Mouse (Mus musculus) intestine, postnatal 0 days (tissue): ENCODE results near the gene Ampd3. TPM values are rescaled to one million over a fixed set of nuclear protein-coding genes. Genes with fewer than 3 reads are reported as not detected.

Source experiments
- ATAC-seq: fragments of 200-750 bp; cut with Nextera tagmentation; 2 replicates; pipeline ENCODE4 v1.8.0; 2017; ENCODE audit warnings: mild to moderate bottlenecking, moderate TSS enrichment, moderate library complexity
- H3K27ac ChIP-seq: fragments of 300-500 bp; sonication (generic); 2 replicates; pipeline ENCODE4 v1.5.1; 2014; ENCODE audit warnings: mild to moderate bottlenecking, low read depth, low read length, moderate library complexity
- H3K27me3 ChIP-seq: fragments of 300-500 bp; sonication (generic); replicated peaks from 2 replicates; pipeline ENCODE4 v1.6.1; 2014; ENCODE audit warnings: low read length, mixed read lengths; ENCODE audit not compliant: control insufficient read depth, insufficient read depth
- H3K36me3 ChIP-seq: fragments of 300-500 bp; sonication (generic); 2 replicates; pipeline ENCODE4 v1.6.1; 2014; ENCODE audit warnings: mild to moderate bottlenecking, moderate library complexity; ENCODE audit not compliant: control insufficient read depth, insufficient read depth
- H3K4me1 ChIP-seq: fragments of 300-500 bp; sonication (generic); replicated peaks from 2 replicates; pipeline ENCODE4 v1.6.1; 2014; ENCODE audit warnings: antibody characterized with exemption, low read length, mixed read lengths; ENCODE audit not compliant: control insufficient read depth, insufficient read depth
- H3K4me2 ChIP-seq: fragments of 300-500 bp; sonication (generic); replicated peaks from 2 replicates; pipeline ENCODE4 v1.6.1; 2014; ENCODE audit warnings: low read depth, mild to moderate bottlenecking, moderate library complexity
- H3K4me3 ChIP-seq: fragments of 300-500 bp; sonication (generic); 2 replicates; pipeline ENCODE4 v1.5.1; 2014; ENCODE audit warnings: low read depth, low read length
- H3K9ac ChIP-seq: fragments of 300-500 bp; sonication (generic); 2 replicates; pipeline ENCODE4 v1.6.1; 2014; ENCODE audit warnings: mild to moderate bottlenecking, low read depth, low read length
- H3K9me3 ChIP-seq: fragments of 300-500 bp; sonication (generic); 2 replicates; pipeline ENCODE4 v1.6.1; 2016; ENCODE audit warnings: mixed run types; ENCODE audit not compliant: control insufficient read depth
- CTCF ChIP-seq: sonication (generic); IDR thresholded peaks from 2 replicates; pipeline ENCODE4 v1.5.1; 2016; ENCODE audit warnings: low read depth, mild to moderate bottlenecking, control low read depth, antibody characterized with exemption, moderate library complexity
- WGBS: fragments of 180-500 bp; shearing (Covaris S2); extraction: QIAGEN DNeasy Blood & Tissue Kit; methylation state at CpG from one replicate; pipeline ENCODE4 v1.1.7; 2014; 5-methylcytosine and 5-hydroxymethylcytosine counted together
- polyA plus RNA-seq: library from polyadenylated mRNA; unstranded; fragments of >200 nt; fragmentation: Nextera tagmentation; extraction: Ambion mirVana; gene quantifications from 2 replicates; pipeline ENCODE4 v1.2.1, GENCODE M21; 2015

Gene Ampd3
- polyA plus RNA-seq, 1 experiment from 2014 or later = 7.4 TPM

GRCm38 (mm10) chr7:110821068-110821467 is 53.1 kb downstream of the Ampd3 start:
- WGBS = 40% methylated on average over 5 of the region's 5 CpGs
- peak; percentile 60; the same call in 1 of the 2 replicates for ATAC-seq
- Histone ChIP-seq H3K4me1 (no peaks in the 10 kb centered on the region), H3K4me2 (no peak overlapping the region), H3K36me3 (peaks cover 44% of the 10 kb centered on the region), H3K27me3 (no peaks in the 10 kb centered on the region), H3K9ac (no peak overlapping the region), H3K9me3 (no peaks in the 10 kb centered on the region), H3K4me3 (no peak overlapping the region), H3K27ac (no peak overlapping the region)
- TF ChIP-seq CTCF = peak; percentile 56

GRCm38 (mm10) chr7:110821653-110822052 is 53.6 kb downstream of the Ampd3 start:
- Histone ChIP-seq H3K36me3 (peaks cover 46% of the 10 kb centered on the region), H3K4me3 (no peak overlapping the region), H3K4me1 (no peaks in the 10 kb centered on the region), H3K4me2 (no peak overlapping the region), H3K27me3 (no peaks in the 10 kb centered on the region), H3K9ac (no peak overlapping the region), H3K27ac (no peak overlapping the region), H3K9me3 (no peaks in the 10 kb centered on the region)
- TF ChIP-seq CTCF = no peak
- no peak for ATAC-seq
- 57% methylated on average over 3 of the region's 3 CpGs for WGBS

- no peak for ATAC-seq
- Histone ChIP-seq H3K27me3 (no peaks in the 10 kb centered on the region), H3K9me3 (no peaks in the 10 kb centered on the region), H3K9ac (no peak overlapping the region), H3K4me2 (no peak overlapping the region), H3K27ac (no peak overlapping the region), H3K36me3 (peaks cover 44% of the 10 kb centered on the region), H3K4me1 (no peaks in the 10 kb centered on the region), H3K4me3 (no peak overlapping the region)
- TF ChIP-seq CTCF = no peak
- 54% methylated on average over 4 of the region's 4 CpGs for WGBS
Measured at GRCm38 (mm10) chr7:110822055-110822454, 54.0 kb downstream of the Ampd3 start.

- 83% methylated on average over 8 of the region's 8 CpGs for WGBS
- Histone ChIP-seq H3K9me3 (no peaks in the 10 kb centered on the region), H3K27me3 (no peaks in the 10 kb centered on the region), H3K9ac (no peak overlapping the region), H3K4me1 (no peaks in the 10 kb centered on the region), H3K27ac (no peak overlapping the region), H3K4me2 (no peak overlapping the region), H3K36me3 (peaks cover 43% of the 10 kb centered on the region), H3K4me3 (no peak overlapping the region)
- no peak for TF ChIP-seq CTCF
- ATAC-seq = no peak
Measured at GRCm38 (mm10) chr7:110823076-110823475, 55.1 kb downstream of the Ampd3 start.

GRCm38 (mm10) chr7:110823593-110823992 is 55.6 kb downstream of the Ampd3 start:
- 74% methylated on average over 4 of the region's 4 CpGs for WGBS
- Histone ChIP-seq H3K9me3 (no peaks in the 10 kb centered on the region), H3K36me3 (peaks cover 43% of the 10 kb centered on the region), H3K4me2 (no peak overlapping the region), H3K4me1 (no peaks in the 10 kb centered on the region), H3K4me3 (no peak overlapping the region), H3K27me3 (no peaks in the 10 kb centered on the region), H3K27ac (no peak overlapping the region), H3K9ac (no peak overlapping the region)
- no peak for ATAC-seq
- TF ChIP-seq CTCF = no peak

GRCm38 (mm10) chr7:110823995-110824953 is 56.3 kb downstream of the Ampd3 start:
- ATAC-seq = no peak
- Histone ChIP-seq H3K36me3 (peaks cover 48% of the 10 kb centered on the region), H3K4me3 (no peak overlapping the region), H3K4me1 (no peaks in the 10 kb centered on the region), H3K9ac (no peak overlapping the region), H3K4me2 (no peak overlapping the region), H3K27ac (no peak overlapping the region), H3K9me3 (no peaks in the 10 kb centered on the region), H3K27me3 (no peaks in the 10 kb centered on the region)
- TF ChIP-seq CTCF = no peak
- WGBS = 87% methylated on average over 8 of the region's 8 CpGs
